Mouse (Mus musculus): Measurements from ENCODE around the gene Dip2b. TPM values are rescaled to one million over a fixed set of nuclear protein-coding genes. Genes with fewer than 3 reads are reported as not detected.
A peak's percentile ranks its signal among the peaks of the same experiment; 100 is the strongest.

Gene Dip2b
- 4.7 and 5.4 TPM in 2 replicates for polyA plus RNA-seq (2012; rRNA removed)

- TF ChIP-seq CTCF (conservative IDR thresholded peaks at IDR 0.05; ENCODE audit: insufficient read depth, insufficient read length, low read depth, low read length) = peak; percentile 94
- TF ChIP-seq POLR2A (IDR thresholded peaks at IDR 0.05; ENCODE audit: low read depth, low read length) = no peak
- Histone ChIP-seq H3K4me3 (ENCODE audit: insufficient read depth, low read depth, low read length) (peak within 1 kb of the TSS; percentile 81), H3K4me1 (ENCODE audit: control insufficient read depth, insufficient read depth, low read length) (no peaks in the 10 kb centered on the region), H3K27ac (ENCODE audit: insufficient read depth, low read depth, low read length) (peak within 1 kb of the TSS; percentile 81), H3K27me3 (replicated peaks; ENCODE audit: control insufficient read depth, insufficient read depth, low read length) (no peaks in the 10 kb centered on the region), H3K36me3 (ENCODE audit: control insufficient read depth, insufficient read depth, low read length) (no peaks in the 10 kb centered on the region)
- WGBS = 1% methylated on average over 59 of the region's 68 CpGs
- peak; percentile 96 for DNase-seq
These were observed at the start of gene Dip2b for GRCm38 (mm10) chr15:100038470-100038971. Dip2b (plus strand) TSS chr15:100038664.

GRCm38 (mm10) chr15:99993100-99993499 is 45.4 kb upstream of the Dip2b start:
- 97% methylated on average over 1 of the region's 1 CpGs for WGBS
- Histone ChIP-seq H3K27me3 (replicated peaks; ENCODE audit: control insufficient read depth, insufficient read depth, low read length) (no peaks in the 10 kb centered on the region; the same call in 1 of the 2 replicates), H3K4me3 (ENCODE audit: insufficient read depth, low read depth, low read length) (no peak overlapping the region), H3K4me1 (ENCODE audit: control insufficient read depth, insufficient read depth, low read length) (no peaks in the 10 kb centered on the region), H3K27ac (ENCODE audit: insufficient read depth, low read depth, low read length) (no peak overlapping the region), H3K36me3 (ENCODE audit: control insufficient read depth, insufficient read depth, low read length) (peaks cover 18% of the 10 kb centered on the region)
- TF ChIP-seq CTCF (conservative IDR thresholded peaks at IDR 0.05; ENCODE audit: insufficient read depth, insufficient read length, low read depth, low read length) (no peak), POLR2A (IDR thresholded peaks at IDR 0.05; ENCODE audit: low read depth, low read length) (no peak)
- no peak for DNase-seq

- WGBS = 90% methylated on average over 6 of the region's 6 CpGs
- TF ChIP-seq POLR2A (IDR thresholded peaks at IDR 0.05; ENCODE audit: low read depth, low read length) = no peak
- no peak for TF ChIP-seq CTCF (conservative IDR thresholded peaks at IDR 0.05; ENCODE audit: insufficient read depth, insufficient read length, low read depth, low read length)
These were observed 41.2 kb upstream of the Dip2b start for GRCm38 (mm10) chr15:99997114-99997804.

GRCm38 (mm10) chr15:99999390-99999789 is 39.1 kb upstream of the Dip2b start:
- TF ChIP-seq POLR2A (IDR thresholded peaks at IDR 0.05; ENCODE audit: low read depth, low read length) = no peak
- TF ChIP-seq CTCF (conservative IDR thresholded peaks at IDR 0.05; ENCODE audit: insufficient read depth, insufficient read length, low read depth, low read length) = no peak
- no peak for DNase-seq
- H3K36me3 ChIP-seq (ENCODE audit: control insufficient read depth, insufficient read depth, low read length) = peaks cover 23% of the 10 kb centered on the region
- H3K27me3 ChIP-seq (replicated peaks; ENCODE audit: control insufficient read depth, insufficient read depth, low read length) = no peaks in the 10 kb centered on the region
- no peak overlapping the region for H3K4me3 ChIP-seq (ENCODE audit: insufficient read depth, low read depth, low read length)
- WGBS = 95% methylated on average over 1 of the region's 1 CpGs
- H3K27ac ChIP-seq (ENCODE audit: insufficient read depth, low read depth, low read length) = no peak overlapping the region
- no peaks in the 10 kb centered on the region for H3K4me1 ChIP-seq (ENCODE audit: control insufficient read depth, insufficient read depth, low read length)

More at GRCm38 (mm10) chr15:99997114-99997804, 41.2 kb upstream of the Dip2b start:
- no peak for DNase-seq
- H3K4me1 ChIP-seq (ENCODE audit: control insufficient read depth, insufficient read depth, low read length) = no peaks in the 10 kb centered on the region
- H3K27ac ChIP-seq (ENCODE audit: insufficient read depth, low read depth, low read length) = no peak overlapping the region
- peaks cover 20% of the 10 kb centered on the region for H3K36me3 ChIP-seq (ENCODE audit: control insufficient read depth, insufficient read depth, low read length)
- no peak overlapping the region for H3K4me3 ChIP-seq (ENCODE audit: insufficient read depth, low read depth, low read length)
- no peaks in the 10 kb centered on the region; the same call in 1 of the 2 replicates for H3K27me3 ChIP-seq (replicated peaks; ENCODE audit: control insufficient read depth, insufficient read depth, low read length)

- 82% methylated on average over 7 of the region's 7 CpGs for WGBS
- no peaks in the 10 kb centered on the region for H3K4me1 ChIP-seq (ENCODE audit: control insufficient read depth, insufficient read depth, low read length)
- DNase-seq = no peak
- no peaks in the 10 kb centered on the region for H3K27me3 ChIP-seq (replicated peaks; ENCODE audit: control insufficient read depth, insufficient read depth, low read length)
- peaks cover 17% of the 10 kb centered on the region for H3K36me3 ChIP-seq (ENCODE audit: control insufficient read depth, insufficient read depth, low read length)
- no peak overlapping the region for H3K4me3 ChIP-seq (ENCODE audit: insufficient read depth, low read depth, low read length)
- no peak overlapping the region for H3K27ac ChIP-seq (ENCODE audit: insufficient read depth, low read depth, low read length)
- no peak for TF ChIP-seq CTCF (conservative IDR thresholded peaks at IDR 0.05; ENCODE audit: insufficient read depth, insufficient read length, low read depth, low read length)
- no peak for TF ChIP-seq POLR2A (IDR thresholded peaks at IDR 0.05; ENCODE audit: low read depth, low read length)
These were observed 33.7 kb upstream of the Dip2b start for GRCm38 (mm10) chr15:100004677-100005273.

GRCm38 (mm10) chr15:100006180-100006579 is 32.3 kb upstream of the Dip2b start:
- no peak for DNase-seq
- Histone ChIP-seq H3K27ac (ENCODE audit: insufficient read depth, low read depth, low read length) (no peak overlapping the region), H3K4me1 (ENCODE audit: control insufficient read depth, insufficient read depth, low read length) (no peaks in the 10 kb centered on the region), H3K36me3 (ENCODE audit: control insufficient read depth, insufficient read depth, low read length) (peaks cover 14% of the 10 kb centered on the region), H3K27me3 (replicated peaks; ENCODE audit: control insufficient read depth, insufficient read depth, low read length) (no peaks in the 10 kb centered on the region), H3K4me3 (ENCODE audit: insufficient read depth, low read depth, low read length) (no peak overlapping the region)
- TF ChIP-seq CTCF (conservative IDR thresholded peaks at IDR 0.05; ENCODE audit: insufficient read depth, insufficient read length, low read depth, low read length) = no peak
- no peak for TF ChIP-seq POLR2A (IDR thresholded peaks at IDR 0.05; ENCODE audit: low read depth, low read length)

- TF ChIP-seq POLR2A (IDR thresholded peaks at IDR 0.05; ENCODE audit: low read depth, low read length) = no peak
- no peak for TF ChIP-seq CTCF (conservative IDR thresholded peaks at IDR 0.05; ENCODE audit: insufficient read depth, insufficient read length, low read depth, low read length)
- no peak for DNase-seq
- WGBS = 61% methylated on average over 6 of the region's 6 CpGs
- no peak overlapping the region for H3K4me3 ChIP-seq (ENCODE audit: insufficient read depth, low read depth, low read length)
- H3K4me1 ChIP-seq (ENCODE audit: control insufficient read depth, insufficient read depth, low read length) = no peaks in the 10 kb centered on the region
- H3K27ac ChIP-seq (ENCODE audit: insufficient read depth, low read depth, low read length) = no peak overlapping the region
- no peaks in the 10 kb centered on the region for H3K27me3 ChIP-seq (replicated peaks; ENCODE audit: control insufficient read depth, insufficient read depth, low read length)
- H3K36me3 ChIP-seq (ENCODE audit: control insufficient read depth, insufficient read depth, low read length) = no peaks in the 10 kb centered on the region
These were observed 20.1 kb upstream of the Dip2b start for GRCm38 (mm10) chr15:100018280-100018899.
